Mouse (Mus musculus) embryonic facial prominence, embryonic 10.5 days (tissue): ENCODE measurements at regions not wholly inside any gene's neighbourhood (a gene's known extent, or its start where the extent isn't known, plus 50 kb on each side); places are given as distances from the start of the nearest gene placed in this dataset.

ENCODE experiments used
- DNase-seq: peaks from one replicate; pipeline ENCODE4 v3.0.0-alpha.2; 2017; ENCODE audit warnings: low spot score
- H3K27ac ChIP-seq: fragments of 300-500 bp; sonication (generic); replicated peaks from 2 replicates; pipeline ENCODE4 v1.5.1; 2016; ENCODE audit warnings: mild to moderate bottlenecking
- H3K27me3 ChIP-seq: fragments of 300-500 bp; sonication (generic); replicated peaks from 2 replicates; pipeline ENCODE4 v1.6.1; 2016; ENCODE audit warnings: low read depth, mild to moderate bottlenecking; ENCODE audit not compliant: poor library complexity, severe bottlenecking
- H3K36me3 ChIP-seq: fragments of 300-500 bp; sonication (generic); replicated peaks from 2 replicates; pipeline ENCODE4 v1.6.1; 2016; ENCODE audit warnings: mild to moderate bottlenecking, moderate library complexity
- H3K4me1 ChIP-seq: fragments of 300-500 bp; sonication (generic); 2 replicates; pipeline ENCODE4 v1.6.1; 2016
- H3K4me3 ChIP-seq: fragments of 300-500 bp; sonication (generic); 2 replicates; pipeline ENCODE4 v1.5.1; 2016; ENCODE audit warnings: mild to moderate bottlenecking, moderate library complexity
- H3K9me3 ChIP-seq: fragments of 300-500 bp; sonication (generic); 2 replicates; pipeline ENCODE4 v1.6.1; 2016; ENCODE audit warnings: mild to moderate bottlenecking
- WGBS: fragments of 180-500 bp; shearing (Covaris S2); methylation state at CpG from one replicate; pipeline ENCODE4 v1.1.7; 2016; 5-methylcytosine and 5-hydroxymethylcytosine counted together

- WGBS, result 86% methylated on average over 3 of the region's 3 CpGs
- Histone ChIP-seq H3K36me3 (no peaks in the 10 kb centered on the region), H3K27me3 (no peaks in the 10 kb centered on the region), H3K4me3 (no peak overlapping the region), H3K27ac (no peak overlapping the region), H3K9me3 (no peaks in the 10 kb centered on the region), H3K4me1 (peaks cover 47% of the 10 kb centered on the region)
- DNase-seq, result no peak
Measured at GRCm38 (mm10) chr9:49958890-49959289, 160.2 kb upstream of the Ncam1 start.

GRCm38 (mm10) chr9:49954601-49955000 is 155.9 kb upstream of the Ncam1 start:
- WGBS, result 61% methylated on average over 3 of the region's 3 CpGs
- no peak for DNase-seq

GRCm38 (mm10) chr9:49950321-49950720 is 151.6 kb upstream of the Ncam1 start:
- Histone ChIP-seq H3K4me1 (no peaks in the 10 kb centered on the region), H3K36me3 (no peaks in the 10 kb centered on the region), H3K27ac (no peak overlapping the region), H3K9me3 (no peaks in the 10 kb centered on the region), H3K27me3 (no peaks in the 10 kb centered on the region), H3K4me3 (no peak overlapping the region)
- DNase-seq, result no peak
- 81% methylated on average over 5 of the region's 5 CpGs for WGBS

More at GRCm38 (mm10) chr9:49954601-49955000, 155.9 kb upstream of the Ncam1 start:
- peaks cover 9% of the 10 kb centered on the region for H3K4me1 ChIP-seq
- no peaks in the 10 kb centered on the region for H3K36me3 ChIP-seq
- no peaks in the 10 kb centered on the region for H3K27me3 ChIP-seq
- no peak overlapping the region for H3K4me3 ChIP-seq
- no peak overlapping the region for H3K27ac ChIP-seq
- no peaks in the 10 kb centered on the region for H3K9me3 ChIP-seq

- Histone ChIP-seq H3K4me1 (no peaks in the 10 kb centered on the region), H3K36me3 (no peaks in the 10 kb centered on the region), H3K4me3 (no peak overlapping the region), H3K9me3 (no peaks in the 10 kb centered on the region), H3K27ac (no peak overlapping the region), H3K27me3 (no peaks in the 10 kb centered on the region)
- DNase-seq, result no peak
- WGBS, result 87% methylated on average over 4 of the region's 4 CpGs
Measured at GRCm38 (mm10) chr9:49948546-49948945, 149.8 kb upstream of the Ncam1 start.

- no peaks in the 10 kb centered on the region for H3K9me3 ChIP-seq
- 60% methylated on average over 2 of the region's 2 CpGs for WGBS
- H3K27me3 ChIP-seq, result no peaks in the 10 kb centered on the region
- H3K4me1 ChIP-seq, result no peaks in the 10 kb centered on the region
- no peak overlapping the region for H3K4me3 ChIP-seq
- H3K27ac ChIP-seq, result no peak overlapping the region
- no peak for DNase-seq
- no peaks in the 10 kb centered on the region for H3K36me3 ChIP-seq
Measured at GRCm38 (mm10) chr9:49946857-49947256, 148.1 kb upstream of the Ncam1 start.

GRCm38 (mm10) chr9:49935555-49936376 is 137.0 kb upstream of the Ncam1 start:
- peaks cover 13% of the 10 kb centered on the region for H3K4me1 ChIP-seq
- no peak overlapping the region for H3K4me3 ChIP-seq
- DNase-seq, result peak; percentile 32
- 11% methylated on average over 9 of the region's 9 CpGs for WGBS
- no peaks in the 10 kb centered on the region for H3K36me3 ChIP-seq
- no peaks in the 10 kb centered on the region for H3K9me3 ChIP-seq
- H3K27ac ChIP-seq, result no peak overlapping the region
- peaks cover 5% of the 10 kb centered on the region; the same call in 1 of the 2 replicates for H3K27me3 ChIP-seq

GRCm38 (mm10) chr9:49928041-49928656 is 129.4 kb upstream of the Ncam1 start:
- H3K4me3 ChIP-seq, result no peak overlapping the region
- H3K9me3 ChIP-seq, result no peaks in the 10 kb centered on the region
- WGBS, result 58% methylated on average over 3 of the region's 3 CpGs
- H3K27me3 ChIP-seq, result no peaks in the 10 kb centered on the region; the same call in 1 of the 2 replicates
- DNase-seq, result no peak
- H3K4me1 ChIP-seq, result peaks cover 9% of the 10 kb centered on the region
- no peak overlapping the region for H3K27ac ChIP-seq
- H3K36me3 ChIP-seq, result no peaks in the 10 kb centered on the region

GRCm38 (mm10) chr9:49927281-49927680 is 128.6 kb upstream of the Ncam1 start:
- no peaks in the 10 kb centered on the region; the same call in 1 of the 2 replicates for H3K27me3 ChIP-seq
- DNase-seq, result no peak
- H3K36me3 ChIP-seq, result no peaks in the 10 kb centered on the region
- no peaks in the 10 kb centered on the region for H3K9me3 ChIP-seq
- H3K4me3 ChIP-seq, result no peak overlapping the region
- no peak overlapping the region for H3K27ac ChIP-seq
- H3K4me1 ChIP-seq, result peaks cover 17% of the 10 kb centered on the region
- 91% methylated on average over 1 of the region's 1 CpGs for WGBS

- Histone ChIP-seq H3K27ac (no peak overlapping the region), H3K4me1 (peaks cover 21% of the 10 kb centered on the region), H3K9me3 (no peaks in the 10 kb centered on the region), H3K27me3 (no peaks in the 10 kb centered on the region), H3K36me3 (no peaks in the 10 kb centered on the region), H3K4me3 (no peak overlapping the region)
- no peak for DNase-seq
- WGBS, result 90% methylated on average over 2 of the region's 2 CpGs
Measured at GRCm38 (mm10) chr9:49925796-49926195, 127.1 kb upstream of the Ncam1 start.

GRCm38 (mm10) chr9:49923981-49924501 is 125.3 kb upstream of the Ncam1 start:
- 74% methylated on average over 4 of the region's 4 CpGs for WGBS
- Histone ChIP-seq H3K4me1 (peaks cover 21% of the 10 kb centered on the region), H3K27ac (no peak overlapping the region), H3K27me3 (no peaks in the 10 kb centered on the region), H3K4me3 (no peak overlapping the region), H3K9me3 (no peaks in the 10 kb centered on the region), H3K36me3 (no peaks in the 10 kb centered on the region)
- no peak for DNase-seq

GRCm38 (mm10) chr9:49922770-49923169 is 124.0 kb upstream of the Ncam1 start:
- no peaks in the 10 kb centered on the region for H3K27me3 ChIP-seq
- peaks cover 18% of the 10 kb centered on the region for H3K4me1 ChIP-seq
- H3K4me3 ChIP-seq, result no peak overlapping the region
- H3K36me3 ChIP-seq, result no peaks in the 10 kb centered on the region
- H3K27ac ChIP-seq, result no peak overlapping the region
- H3K9me3 ChIP-seq, result no peaks in the 10 kb centered on the region
- no peak for DNase-seq
- WGBS, result 47% methylated on average over 3 of the region's 3 CpGs

- Histone ChIP-seq H3K27me3 (no peaks in the 10 kb centered on the region), H3K4me3 (no peak overlapping the region), H3K9me3 (no peaks in the 10 kb centered on the region), H3K27ac (no peak overlapping the region), H3K36me3 (no peaks in the 10 kb centered on the region), H3K4me1 (peaks cover 18% of the 10 kb centered on the region)
- DNase-seq, result no peak
- 16% methylated on average over 2 of the region's 2 CpGs for WGBS
Measured at GRCm38 (mm10) chr9:49922162-49922561, 123.4 kb upstream of the Ncam1 start.

- H3K4me3 ChIP-seq, result no peak overlapping the region
- no peaks in the 10 kb centered on the region for H3K9me3 ChIP-seq
- no peak for DNase-seq
- peaks cover 18% of the 10 kb centered on the region for H3K4me1 ChIP-seq
- H3K36me3 ChIP-seq, result no peaks in the 10 kb centered on the region
- WGBS, result 92% methylated on average over 3 of the region's 3 CpGs
- H3K27ac ChIP-seq, result no peak overlapping the region
- H3K27me3 ChIP-seq, result no peaks in the 10 kb centered on the region
Measured at GRCm38 (mm10) chr9:49921306-49921705, 122.6 kb upstream of the Ncam1 start.
